Mouse (Mus musculus) kidney, postnatal 14 days (tissue): ENCODE data around the gene Casc1.
A peak's percentile ranks its signal among the peaks of the same experiment; 100 is the strongest.

ENCODE experiments used
- DNase-seq: peaks from one replicate; pipeline ENCODE4 v3.0.0; 2022; ENCODE audit warnings: mixed read lengths

Casc1 gene

DNA sequence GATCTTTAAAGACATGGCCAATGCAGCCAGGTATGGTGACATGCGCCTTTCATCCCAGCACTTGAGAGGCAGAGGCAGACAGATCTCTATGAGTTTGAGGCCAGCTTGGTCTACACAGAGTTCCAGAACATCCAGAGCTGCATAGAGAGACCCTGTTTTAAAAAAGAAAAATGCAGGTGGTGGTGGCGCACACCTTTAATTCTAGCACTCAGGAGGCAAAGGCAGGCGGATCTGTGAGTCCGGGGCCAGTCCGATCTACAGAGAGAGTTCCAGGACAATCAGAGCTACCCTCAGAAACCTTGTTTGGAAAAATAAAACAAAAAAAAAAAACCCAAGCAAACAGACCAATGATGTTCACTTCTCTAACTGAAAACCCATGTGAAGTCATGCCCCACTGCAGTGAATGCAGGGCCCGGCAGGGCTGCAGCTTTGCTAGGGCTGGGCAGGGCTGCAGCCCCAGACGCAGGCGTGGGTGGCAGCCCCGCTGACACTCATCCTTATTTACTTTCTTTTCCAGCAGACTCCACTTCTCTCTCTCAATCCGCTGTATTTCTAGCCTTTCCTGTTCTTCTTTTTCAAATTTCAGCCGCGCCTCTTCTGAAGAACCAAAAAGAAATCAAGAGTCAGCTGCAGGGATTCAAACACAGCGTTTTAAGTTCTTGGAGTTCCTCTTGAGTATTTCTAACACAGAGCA is 8.2 kb downstream of the Casc1 start:
- DNase-seq = no peak

DNA sequence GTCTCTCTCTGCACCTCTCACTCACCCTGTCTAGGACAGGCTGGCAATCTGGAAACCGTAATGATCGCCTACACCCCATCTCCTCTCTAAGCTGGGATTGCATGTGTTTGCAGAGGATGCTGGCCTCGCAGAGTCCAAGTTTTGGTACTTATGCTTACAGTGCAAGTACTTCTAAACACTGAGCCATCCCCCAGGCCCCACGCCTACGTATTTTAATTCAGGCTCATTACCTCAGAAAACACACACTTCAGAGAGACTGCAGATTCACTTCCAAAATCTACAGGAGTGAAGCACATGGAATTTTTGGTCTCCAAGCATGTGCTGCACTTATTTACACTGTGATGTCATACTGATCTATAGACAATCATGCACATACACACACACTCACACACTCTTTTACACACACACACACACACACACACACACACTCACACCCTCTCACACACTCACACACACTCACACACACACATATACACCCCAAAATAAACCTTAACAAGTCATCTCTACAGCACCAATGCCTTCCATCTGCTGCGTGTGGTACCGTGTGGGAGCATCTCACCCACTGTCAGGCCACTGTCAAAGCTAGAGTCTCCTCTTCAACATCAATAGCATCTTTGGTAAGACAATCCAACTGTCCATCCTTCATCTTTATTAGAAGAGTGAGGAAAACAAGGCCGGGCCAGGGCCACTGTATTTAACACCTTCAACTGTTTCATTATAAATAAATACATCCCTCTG is 12.7 kb downstream of the Casc1 start:
- DNase-seq = no peak

GRCm38 (mm10) chr6:145193446-145193845 is 17.4 kb downstream of the Casc1 start:
- DNase-seq = no peak

DNA sequence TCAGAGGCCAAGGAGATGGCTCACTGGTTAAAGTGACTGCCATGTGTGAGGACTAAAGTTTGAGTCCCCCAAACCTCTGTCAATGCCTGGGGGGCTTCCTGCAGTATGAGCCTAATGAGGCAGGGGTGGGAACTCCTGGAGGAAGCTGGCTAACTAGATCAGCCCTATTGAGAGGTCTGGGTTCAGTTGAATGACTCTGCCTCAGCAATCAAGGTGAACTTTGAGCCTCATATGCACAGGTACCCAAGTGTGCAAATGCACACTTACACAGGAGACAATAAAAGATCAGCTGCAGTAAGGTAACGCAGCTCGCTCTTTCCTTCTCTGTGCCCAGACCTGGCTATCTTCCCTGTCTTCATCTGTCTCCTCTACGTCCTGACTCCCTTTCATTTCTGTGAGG is 17.8 kb downstream of the Casc1 start:
- DNase-seq = no peak

GRCm38 (mm10) chr6:145187093-145188088 is 23.4 kb downstream of the Casc1 start:
- peak; percentile 16 for DNase-seq

GRCm38 (mm10) chr6:145186096-145186495 is 24.7 kb downstream of the Casc1 start:
- DNase-seq = no peak

GRCm38 (mm10) chr6:145182044-145182443 is 28.8 kb downstream of the Casc1 start:
- peak; percentile 50 for DNase-seq

GRCm38 (mm10) chr6:145179665-145180064 is 31.1 kb downstream of the Casc1 start:
- peak; percentile 63 for DNase-seq

GRCm38 (mm10) chr6:145176474-145176873 is 34.3 kb downstream of the Casc1 start:
- no peak for DNase-seq

DNA sequence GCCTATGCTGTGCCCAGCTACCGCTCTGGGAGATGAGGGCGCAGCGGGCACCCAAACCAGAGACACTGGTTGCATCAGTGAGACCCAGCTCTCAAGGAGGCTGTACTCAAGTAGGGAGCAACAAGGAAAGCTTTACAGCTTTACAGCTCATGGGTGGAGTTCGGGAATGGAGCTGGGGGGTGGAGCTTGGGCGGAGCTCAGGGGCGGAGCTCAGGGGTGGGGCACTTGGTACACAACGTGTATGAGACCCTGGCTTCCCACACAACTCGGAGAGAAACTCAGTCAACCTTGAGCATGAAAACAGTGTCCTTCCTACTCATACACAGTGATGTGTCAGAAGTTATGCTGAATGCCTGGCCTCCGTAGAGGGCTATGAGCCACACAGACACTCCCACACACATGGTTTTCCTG is 35.2 kb downstream of the Casc1 start:
- no peak for DNase-seq

GRCm38 (mm10) chr6:145173781-145174191 is 37.0 kb downstream of the Casc1 start:
- DNase-seq = peak; percentile 94

GRCm38 (mm10) chr6:145171892-145172606 is 38.8 kb downstream of the Casc1 start:
- DNase-seq = no peak

DNA sequence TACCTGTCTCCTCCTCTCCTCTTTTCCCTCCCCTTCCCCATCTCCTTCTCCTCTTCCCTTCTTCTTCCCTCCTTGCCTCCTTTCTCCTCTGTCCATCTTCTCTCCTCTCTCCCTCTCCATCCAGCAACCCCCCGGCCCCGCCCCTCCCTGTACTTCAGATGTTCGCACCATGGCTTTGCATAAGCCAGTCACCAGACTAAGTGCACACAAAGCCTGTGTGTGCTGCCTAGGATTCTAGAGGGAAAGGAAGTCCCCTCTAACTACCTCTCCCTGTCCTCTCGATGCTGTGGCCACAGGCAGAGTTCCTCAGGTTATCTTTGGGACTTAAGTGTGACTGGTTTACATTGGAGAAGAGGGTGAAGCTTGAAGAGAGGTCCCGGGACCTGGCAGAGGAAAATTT is 50.2 kb downstream of the Casc1 start:
- no peak for DNase-seq

- no peak for DNase-seq
Observed at GRCm38 (mm10) chr6:145158619-145159018, 52.2 kb downstream of the Casc1 start.

DNA sequence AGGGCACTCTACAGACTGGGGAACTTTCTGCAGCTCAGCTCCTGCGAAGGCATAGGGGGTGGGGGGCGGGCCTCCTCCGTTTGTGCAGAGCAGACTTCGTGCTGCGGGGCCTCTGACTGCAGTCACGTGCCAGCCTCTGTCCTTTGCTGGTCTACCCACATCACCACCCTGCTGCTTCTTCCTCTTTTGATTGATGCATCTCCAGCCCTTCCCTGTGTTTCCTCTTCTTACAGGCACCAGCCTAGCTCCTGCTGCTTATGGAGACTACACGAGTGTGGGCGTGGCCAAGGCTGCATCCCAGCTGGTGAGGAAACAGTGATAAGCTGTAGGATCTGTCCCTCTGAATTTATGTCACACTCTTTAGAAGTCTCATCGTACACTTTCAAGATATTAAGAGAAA is 61.8 kb downstream of the Casc1 start:
- DNase-seq = no peak

DNA sequence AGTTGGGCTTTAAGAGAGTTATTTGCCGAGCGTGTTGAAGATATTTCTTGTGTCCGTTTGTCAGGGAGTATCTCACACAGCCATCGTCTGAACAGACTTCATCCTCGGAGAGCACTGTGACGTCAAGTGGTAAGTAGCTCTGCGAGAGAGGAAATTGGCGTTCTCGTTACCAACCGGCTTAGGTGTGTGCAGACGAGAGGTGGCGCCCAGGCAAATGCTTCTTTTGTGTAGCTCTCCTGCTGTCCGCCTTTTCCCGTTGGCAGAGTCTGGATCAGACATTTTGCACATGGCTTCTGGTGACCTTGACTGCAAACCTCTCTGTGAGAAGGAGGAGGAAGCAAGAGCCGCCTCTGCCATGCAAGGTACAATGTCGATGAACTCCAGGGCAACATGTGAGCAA is 63.1 kb downstream of the Casc1 start:
- DNase-seq = no peak

GRCm38 (mm10) chr6:145145173-145145572 is 65.6 kb downstream of the Casc1 start:
- no peak for DNase-seq

DNA sequence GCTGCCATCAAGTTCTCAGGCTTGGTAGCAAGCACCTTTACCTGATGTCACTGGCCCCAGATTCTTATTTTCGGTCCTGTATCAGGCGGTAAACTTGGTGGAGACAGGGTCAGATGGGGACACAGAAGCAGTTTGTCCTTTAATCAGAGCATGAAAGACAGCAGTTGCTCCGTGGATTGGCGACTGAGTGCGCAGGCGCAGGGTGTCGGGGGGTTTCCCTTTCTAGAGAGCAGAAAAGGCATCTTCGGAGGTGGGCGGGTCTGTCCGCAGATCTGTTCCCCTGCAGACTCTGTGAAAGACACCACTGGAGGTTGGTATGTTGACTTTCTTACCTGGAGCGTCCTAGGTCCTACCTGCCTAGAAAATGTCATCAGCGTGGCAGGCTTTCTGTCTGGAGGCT is 69.0 kb downstream of the Casc1 start:
- DNase-seq = no peak

DNA sequence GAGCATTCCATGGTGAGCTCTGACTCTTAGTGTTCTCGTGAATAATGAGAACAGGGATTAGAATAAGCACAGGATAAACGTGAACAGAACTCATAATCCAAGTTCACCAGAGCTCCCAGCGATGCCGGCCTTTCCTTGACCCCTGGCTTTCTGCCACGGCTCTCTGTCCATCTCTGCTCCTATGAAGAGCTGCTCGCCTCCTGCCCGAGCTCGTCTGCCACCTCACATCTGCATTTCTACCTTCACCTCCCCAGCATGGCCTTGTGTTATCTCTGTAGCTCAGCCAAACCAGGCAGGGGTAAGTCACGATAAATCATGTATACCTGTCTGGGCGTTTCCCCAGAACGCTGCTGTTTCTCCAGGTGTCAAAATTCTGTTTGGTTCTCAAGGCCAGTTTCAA is 70.1 kb downstream of the Casc1 start:
- DNase-seq = no peak

- no peak for DNase-seq
Observed at GRCm38 (mm10) chr6:145139776-145140475, 70.9 kb downstream of the Casc1 start.

DNA sequence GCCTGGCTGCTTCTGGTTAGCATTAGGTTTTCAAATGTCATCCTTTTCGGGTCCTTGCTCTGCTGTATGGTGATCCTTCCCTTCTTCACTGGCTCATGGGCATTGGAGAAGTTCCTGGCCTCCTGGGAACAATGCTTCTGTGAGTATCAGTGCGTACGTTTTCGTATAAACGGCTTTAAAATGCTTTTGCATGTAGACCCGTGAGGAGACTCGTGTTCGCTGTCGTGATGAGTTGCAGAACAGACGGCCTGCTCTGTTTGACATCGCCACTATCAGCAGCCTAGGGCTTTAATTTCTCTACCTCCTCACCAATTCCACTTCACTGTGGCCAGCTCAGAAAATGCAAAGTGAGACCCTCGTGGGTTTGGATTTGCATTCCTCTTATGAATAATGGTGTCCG is 71.6 kb downstream of the Casc1 start:
- no peak for DNase-seq

- no peak for DNase-seq
Observed at GRCm38 (mm10) chr6:145136831-145137230, 74.0 kb downstream of the Casc1 start.
